Mouse (Mus musculus) right cerebral cortex, adult 2 months (tissue): Measurements from ENCODE around the gene Phykpl.
"Not testable (repeated sequence)": the region's sequence is repeated elsewhere in the genome, so short reads cannot be mapped to it uniquely, and the experiment has no call there.

Experiments
- DNase-seq, 2 experiments: peaks; one replicate each; pipeline ENCODE4 v3.0.0; 2021 to 2022; ENCODE audit warnings: low spot score in 2 of 2

Phykpl gene

DNA sequence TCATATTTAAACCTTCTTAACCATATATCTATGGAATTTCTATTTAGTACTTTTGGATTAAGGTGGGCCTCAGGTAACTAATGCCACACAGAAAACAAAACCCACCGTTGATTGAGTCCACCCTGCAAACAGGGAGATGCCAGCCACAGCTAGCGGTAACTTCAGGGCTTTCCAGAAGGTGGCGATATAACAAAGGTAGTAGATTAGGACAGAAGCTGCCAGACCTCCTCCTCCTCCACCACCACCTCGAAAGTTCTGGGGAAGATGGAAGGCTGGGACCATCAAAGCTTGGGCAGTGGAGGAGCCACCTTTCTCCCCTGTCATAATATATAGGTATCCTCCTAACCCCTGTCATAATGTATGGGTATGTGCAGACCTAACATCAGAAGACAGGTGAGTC is 33.1 kb downstream of the Phykpl start:
- peak; percentile 75 to 83 for DNase-seq

DNA sequence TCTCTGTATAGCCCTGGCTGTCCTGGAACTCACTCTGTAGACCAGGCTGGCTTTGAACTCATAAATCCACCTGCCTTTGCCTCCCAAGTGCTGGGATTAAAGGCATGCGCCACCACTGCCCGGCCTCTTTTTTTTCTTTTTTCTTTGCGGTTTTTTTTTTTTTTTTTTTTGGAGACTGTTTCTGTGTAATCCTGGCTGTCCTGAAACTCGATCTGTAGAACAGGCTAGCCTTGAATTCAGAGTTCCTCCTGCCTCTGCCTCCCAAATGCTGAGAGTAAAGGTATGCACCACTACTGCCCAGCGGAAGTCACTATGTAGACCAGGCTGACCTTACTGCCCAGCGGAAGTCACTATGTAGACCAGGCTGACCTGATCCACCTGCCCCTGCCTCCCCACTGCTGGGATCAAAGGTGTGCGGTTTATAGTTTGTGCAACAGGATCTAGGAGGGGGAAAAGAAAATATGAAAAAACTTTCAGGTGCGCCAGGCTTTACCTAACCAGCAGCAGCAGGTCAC is 34.4 kb downstream of the Phykpl start:
- DNase-seq = no peak

DNA sequence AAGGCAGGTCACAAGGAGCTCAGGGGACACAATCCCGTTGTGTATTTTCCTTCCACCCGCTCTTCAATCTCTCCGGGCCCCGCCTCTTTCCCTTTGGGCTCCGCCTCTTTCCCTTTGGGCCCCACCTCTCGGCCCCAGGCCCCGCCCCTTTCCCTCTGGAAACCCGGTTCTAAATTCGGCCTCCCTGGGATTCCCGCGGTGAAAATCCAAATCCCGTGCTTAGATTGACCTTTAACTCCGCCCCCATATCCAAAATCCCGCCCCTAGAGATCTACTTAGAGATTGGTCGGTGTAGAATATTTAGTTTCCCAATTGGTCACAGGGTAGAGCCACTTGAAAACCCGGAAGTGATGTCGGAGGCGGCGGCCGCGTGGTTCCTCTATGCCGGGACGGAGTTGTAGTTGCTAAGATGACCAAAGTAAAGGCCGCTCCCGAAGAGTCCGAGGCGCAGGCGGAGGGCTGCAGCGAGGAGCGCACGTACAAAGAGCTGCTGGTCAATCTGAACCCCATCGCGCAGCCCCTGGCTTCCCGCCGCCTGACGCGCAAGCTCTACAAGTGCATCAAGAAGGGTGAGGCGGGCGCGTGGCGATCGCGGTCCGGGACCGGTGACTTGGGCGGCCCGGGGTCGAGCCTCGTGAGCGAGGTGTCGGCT is 35.0 kb downstream of the Phykpl start, which contains the start of gene Nhp2:
Gene Nhp2, plus strand, starts transcription at position 327 of the 652 bp plus-strand sequence.
- DNase-seq = peak; percentile 89 to 96

DNA sequence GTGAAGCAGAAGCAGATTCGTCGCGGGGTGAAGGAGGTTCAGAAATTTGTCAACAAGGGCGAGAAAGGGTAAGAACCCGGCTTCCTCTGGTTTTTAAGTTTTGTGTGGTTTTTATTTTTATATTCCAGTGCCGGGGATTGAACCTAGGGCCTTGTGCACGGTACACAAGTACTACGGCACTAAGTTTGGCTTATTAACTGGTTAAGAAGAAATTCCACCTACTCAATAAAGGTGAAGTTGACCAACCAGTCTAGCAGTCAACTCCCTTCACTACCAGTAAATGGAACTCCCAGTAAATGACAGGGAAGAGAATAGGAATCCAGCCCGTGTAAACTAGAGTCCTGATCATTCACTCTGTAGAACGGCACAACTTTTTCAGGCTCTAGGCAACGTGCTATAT is 35.5 kb downstream of the Phykpl start:
- no peak for DNase-seq

DNA sequence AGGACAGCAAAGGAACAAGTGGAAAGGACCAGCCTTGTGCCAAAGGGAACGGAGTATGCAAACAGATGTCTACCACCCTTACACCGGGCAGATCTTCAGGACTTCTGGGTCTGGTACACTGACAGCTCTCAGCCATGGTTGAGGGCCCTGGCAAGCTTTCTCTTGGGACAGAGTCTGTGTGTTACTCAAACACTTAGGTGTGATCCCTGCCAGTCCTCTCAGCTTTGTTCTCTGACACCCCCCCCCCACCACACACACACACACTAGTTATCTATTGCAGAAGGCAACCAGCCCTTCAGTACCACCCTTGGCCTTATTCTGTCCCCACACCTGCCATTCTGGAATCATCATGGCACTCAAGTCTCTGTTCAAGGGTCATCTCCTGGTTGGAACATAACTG is 37.2 kb downstream of the Phykpl start:
- no peak for DNase-seq

DNA sequence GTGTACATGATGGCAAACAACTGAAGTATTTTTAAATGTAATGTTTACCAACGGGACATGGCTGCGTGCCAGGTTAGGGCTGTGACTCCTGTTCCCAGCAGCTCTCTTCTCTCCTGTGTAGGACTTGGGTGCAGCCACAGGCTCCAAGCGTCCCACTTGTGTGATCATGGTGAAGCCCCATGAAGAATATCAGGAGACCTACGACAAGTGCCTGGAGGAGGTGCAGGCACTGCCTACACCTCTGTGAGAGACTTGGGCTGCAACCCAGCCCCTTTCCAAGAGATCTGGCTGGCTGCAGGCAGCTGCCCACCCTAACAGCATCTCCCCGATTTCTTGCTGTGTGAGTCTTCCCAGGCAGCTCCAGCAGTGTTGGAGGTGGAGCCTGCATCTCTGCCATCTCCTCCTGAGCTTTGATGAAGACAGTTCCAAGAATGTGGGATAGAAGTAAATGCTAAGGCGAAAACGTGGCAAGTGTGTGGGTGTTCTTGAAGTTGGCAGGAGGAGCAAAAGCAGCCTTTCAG is 38.5 kb downstream of the Phykpl start:
- peak; percentile 82 for DNase-seq

DNA sequence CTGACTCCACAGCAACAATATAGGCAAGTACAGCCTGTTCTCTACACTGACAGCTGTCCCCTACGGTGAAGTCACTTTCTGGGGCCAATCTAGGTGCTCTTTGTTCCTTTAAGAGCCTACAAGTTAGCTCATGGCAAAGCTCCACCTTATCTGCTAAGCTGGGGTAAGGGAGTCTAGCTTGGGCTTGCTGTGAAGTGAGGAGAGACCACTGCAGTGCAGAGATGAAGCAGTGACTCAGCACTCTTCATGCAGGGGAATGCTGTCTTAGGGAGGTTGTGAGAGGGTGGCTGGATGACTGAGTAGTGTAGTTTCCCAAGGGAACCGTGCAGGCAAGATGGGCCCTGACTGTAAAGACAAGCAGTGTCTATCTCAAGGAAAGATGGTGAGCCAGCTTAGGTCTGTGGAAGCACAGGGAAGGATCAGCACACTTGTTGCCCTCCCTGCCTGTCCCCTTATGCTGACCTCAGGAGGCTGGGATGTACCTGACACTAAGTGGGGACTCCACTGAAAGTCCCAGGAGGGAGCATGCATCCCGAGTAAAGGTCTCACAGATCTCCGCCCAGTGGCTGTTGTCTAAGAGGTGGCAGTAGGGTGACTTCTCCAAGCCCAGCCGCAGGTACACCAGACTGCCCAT is 40.7 kb downstream of the Phykpl start:
- DNase-seq = no peak

DNA sequence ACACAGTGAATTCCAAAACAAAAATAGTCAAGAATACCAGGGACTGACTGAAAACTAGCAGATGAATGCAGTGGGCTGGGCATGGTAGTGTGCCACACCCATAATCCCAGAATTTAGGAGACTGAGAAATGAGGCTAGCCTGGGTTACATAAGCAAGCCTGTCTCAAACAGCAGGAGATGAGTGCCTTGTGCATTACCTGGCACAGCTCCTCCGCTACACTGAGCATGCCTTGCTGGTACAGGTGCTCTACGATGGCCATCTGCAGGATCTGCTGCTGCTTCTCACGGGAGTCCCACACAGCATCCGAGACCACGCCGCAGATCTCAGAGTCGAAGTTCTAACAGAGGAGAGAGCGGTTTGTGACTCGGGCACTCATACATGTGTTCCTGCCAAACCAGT is 42.9 kb downstream of the Phykpl start:
- DNase-seq = no peak

DNA sequence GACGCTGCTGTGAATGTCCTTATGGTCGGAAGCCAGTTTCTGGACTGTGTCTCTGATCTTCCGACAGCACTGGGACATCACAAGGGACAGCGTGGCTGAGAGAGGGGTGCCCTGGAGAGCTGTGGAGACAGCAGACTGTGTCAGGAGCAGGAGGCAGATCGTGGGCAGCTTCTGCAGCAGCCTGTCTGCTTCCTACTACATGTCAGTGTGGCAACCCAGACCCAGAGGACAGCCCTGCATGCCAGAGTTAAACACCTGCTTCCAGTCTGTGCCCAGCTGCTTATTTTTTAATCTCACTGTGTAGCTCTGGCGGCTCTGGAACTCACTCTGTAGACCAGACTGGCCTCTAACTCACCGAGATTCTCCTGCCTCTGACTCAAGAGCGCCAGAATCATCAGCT is 43.4 kb downstream of the Phykpl start:
- DNase-seq = no peak

DNA sequence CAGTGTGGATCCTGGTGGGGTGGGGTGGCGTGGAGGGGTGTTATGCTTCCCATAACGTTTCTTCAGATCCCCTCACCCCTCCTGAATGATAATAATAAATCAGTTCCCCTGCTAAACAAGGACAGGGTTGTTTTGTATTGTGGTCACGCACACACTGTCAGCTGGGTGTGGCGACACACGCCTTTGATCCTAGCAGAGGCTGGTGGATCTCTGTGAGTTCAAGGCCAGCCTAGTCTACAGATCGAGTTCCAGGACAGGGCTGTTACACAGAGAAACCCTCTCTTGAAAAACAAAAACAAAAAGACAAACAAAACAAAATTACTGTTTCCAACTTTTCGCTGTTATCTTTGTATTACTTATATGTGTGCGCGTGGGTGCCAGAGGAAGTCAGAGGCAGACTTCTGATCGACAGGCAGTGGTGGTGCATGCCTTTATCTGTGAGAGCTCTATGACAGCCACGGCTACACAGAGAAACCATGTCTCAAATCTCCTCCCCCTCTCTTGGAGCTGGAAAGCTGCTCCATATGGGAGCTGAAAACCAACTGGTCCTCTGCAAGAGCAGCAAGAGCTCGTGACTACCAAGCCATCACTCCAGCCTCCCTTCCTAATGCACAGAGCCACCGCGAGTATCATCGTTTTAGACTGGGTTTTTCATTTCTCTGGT is 45.2 kb downstream of the Phykpl start:
- peak in 1 of 2 experiments; percentile 59 for DNase-seq

DNA sequence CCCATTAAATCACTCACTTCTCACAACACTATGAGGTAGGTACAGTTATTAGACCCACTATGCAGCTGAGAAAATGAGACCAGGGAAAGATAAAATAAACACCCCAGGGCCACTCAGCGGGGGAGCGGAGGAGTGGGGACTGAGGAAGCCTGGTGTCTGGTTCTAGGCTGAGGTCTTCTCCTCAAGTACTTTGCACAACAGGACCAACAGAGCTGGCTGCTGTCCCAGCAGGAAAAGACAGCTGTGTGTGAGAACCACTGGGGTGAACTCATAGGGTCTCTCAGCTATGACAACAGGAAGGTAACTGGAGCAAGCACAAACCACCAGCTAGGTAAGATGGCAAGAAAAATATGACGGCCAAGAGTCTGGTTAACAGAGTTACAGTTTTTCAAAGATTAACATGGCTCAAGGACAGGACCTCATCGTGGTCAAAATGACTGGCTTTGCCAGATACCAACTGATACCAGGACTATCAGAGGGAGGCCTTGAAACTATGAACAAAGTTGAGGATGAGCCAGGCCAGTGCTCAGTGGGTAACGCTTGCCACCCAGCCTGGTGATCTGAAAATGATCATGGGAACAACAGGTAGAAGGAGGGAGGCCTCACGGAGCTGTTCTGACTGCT is 47.7 kb downstream of the Phykpl start:
- no peak for DNase-seq

DNA sequence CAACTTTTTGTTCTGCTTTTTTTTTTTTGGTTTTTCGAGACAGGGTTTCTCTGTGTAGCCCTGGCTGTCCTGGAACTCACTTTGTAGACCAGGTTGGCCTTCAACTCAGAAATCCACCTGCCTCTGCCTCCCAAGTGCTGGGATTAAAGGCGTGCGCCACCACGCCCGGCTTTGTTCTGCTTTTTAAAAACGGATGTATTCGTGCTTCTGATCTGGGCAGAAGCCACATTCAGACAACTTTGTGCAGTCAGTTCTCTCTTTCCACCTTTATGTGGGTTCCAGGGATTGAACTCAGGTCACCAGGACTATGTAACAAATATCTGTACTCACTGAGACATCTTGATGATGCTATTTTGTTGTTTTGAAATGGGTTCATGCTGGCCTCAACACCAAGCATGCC is 48.6 kb downstream of the Phykpl start:
- DNase-seq = not testable (repeated sequence)

DNA sequence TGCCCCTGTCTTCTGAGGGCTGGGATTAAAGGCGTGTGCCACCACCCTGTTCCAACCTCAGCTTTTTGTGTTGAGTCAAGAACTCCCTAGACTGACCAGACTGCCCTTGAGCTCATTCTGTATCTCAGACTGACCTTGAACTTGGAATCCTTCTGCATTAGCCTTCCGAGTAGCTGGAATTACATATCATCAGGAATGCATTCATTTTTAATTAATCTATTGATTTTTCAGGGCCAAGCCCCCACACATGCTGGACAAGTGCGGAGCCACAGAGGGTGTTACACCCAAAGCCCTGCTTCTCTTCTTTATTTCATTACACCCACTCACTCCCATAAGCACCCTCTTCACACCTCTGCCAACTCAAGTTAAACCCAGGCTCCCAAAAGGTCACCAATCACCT is 49.2 kb downstream of the Phykpl start:
- no peak for DNase-seq

DNA sequence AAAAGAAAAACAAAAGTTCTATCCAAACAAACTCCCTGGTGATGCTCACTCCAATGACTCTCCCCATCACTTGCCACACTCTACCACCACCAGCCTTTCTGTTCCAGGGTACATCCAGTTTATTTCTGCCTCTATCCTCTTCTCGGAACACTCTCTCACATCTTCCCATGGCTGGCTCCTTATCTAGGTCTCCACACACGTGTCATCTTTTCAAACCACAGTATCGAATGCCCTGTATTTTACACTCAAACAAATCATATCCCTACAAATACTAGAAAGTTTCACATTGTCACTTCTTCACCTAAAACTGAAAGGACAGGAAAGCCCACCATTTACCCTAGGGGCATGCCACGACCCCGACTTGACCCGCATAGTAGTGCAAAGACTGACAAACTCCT is 50.6 kb downstream of the Phykpl start:
- DNase-seq = no peak

DNA sequence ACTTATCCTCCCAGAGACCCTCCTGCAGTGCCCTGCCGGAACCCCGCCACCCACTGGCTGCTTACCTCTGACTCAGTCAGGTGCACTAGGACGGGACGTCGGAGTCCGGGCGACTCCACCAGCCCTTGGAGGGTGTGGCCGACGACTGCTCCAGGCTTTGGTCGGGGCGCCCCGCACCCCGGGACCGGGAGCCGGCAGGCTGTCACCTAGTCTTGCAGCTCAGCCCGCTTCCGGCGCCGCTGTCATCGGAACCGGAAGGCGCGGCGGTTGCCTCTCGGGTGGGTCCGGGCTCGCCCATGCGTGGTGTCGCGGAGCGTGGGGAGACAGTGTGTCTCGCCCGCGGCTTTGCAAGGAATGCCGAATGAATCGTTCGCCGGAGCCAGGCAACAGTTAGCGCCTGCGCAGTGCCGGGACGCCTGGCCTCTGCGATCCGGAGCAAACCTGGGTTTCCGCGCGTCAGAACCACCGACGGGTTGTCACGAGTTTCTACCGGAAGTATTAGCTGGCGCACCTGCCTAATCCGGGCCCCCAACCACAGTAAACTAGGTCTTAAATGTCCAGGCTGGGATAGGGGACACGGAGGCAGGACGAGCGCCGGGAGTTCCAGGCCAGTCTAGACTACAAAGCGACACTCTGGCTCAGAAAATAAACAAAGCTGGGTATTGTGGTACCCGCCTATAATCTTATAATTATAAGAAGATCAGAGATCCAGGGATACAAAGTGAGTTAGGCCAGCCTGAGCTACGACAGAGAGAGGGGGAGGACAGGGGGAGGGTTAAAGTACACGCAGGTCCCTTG is 51.2 kb downstream of the Phykpl start, which contains the start of gene Rmnd5b:
Gene Rmnd5b, minus strand, starts transcription at position 372 of the 798 bp plus-strand sequence.
- peak; percentile 95 to 97 for DNase-seq

DNA sequence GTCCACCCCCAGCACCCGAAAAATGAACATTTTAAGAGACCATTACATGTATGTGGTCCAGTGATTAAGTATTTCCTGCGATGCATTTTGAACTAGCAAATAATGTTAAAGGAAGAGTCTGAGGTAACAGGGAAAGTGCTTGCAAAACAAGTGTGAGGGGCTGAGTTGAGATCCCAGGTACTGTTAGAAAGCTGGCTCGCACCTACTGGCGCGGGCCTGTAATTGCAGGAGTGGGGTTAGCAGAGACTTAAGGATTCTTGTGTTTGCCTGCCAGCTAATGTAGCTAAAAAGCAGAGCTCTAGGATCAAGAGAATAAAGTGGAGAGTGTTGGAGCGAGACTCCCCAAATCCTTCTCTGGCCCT is 51.7 kb downstream of the Phykpl start:
- DNase-seq = peak; percentile 60 to 69

DNA sequence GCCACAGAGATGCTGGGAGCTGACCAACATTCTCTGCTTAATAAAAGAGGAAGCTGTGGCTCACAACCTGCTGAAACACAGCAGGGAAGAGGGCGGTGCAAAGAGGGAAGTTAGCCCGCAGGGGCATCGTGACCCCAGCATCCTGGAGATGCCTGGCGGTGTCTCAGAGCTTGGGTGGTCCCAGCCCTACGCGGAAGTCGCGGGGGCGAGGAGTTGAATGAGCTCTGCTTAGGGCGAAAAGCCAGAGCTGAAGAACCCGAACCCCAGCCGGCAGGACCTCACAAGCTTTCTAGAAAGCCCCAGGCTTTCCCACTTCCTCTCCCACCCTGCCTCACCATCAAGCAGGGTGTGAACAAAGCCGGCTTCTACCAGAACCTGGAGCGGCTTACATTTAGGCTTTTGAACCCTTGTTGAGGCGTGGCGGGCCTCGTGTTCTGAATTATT is 53.4 kb downstream of the Phykpl start:
- no peak for DNase-seq

DNA sequence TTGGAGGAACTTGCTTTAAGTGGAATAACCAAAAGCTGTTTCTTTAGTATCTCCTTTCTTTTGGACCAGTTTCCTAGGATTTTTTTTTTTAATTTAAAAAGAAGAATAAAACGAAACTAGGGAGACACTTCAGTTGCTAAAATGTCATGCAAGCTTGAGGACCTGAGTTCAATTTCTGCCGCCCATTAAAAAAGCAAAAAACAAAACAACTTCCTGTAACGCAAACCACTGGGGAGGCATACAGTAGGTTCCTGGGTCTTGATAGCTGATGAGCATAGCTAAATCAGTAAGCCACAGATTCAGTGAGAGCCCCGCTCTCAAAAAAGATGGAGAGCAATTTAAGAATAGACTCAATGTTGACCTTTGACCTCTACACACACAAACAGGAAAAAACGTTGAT is 53.9 kb downstream of the Phykpl start:
- DNase-seq = no peak

DNA sequence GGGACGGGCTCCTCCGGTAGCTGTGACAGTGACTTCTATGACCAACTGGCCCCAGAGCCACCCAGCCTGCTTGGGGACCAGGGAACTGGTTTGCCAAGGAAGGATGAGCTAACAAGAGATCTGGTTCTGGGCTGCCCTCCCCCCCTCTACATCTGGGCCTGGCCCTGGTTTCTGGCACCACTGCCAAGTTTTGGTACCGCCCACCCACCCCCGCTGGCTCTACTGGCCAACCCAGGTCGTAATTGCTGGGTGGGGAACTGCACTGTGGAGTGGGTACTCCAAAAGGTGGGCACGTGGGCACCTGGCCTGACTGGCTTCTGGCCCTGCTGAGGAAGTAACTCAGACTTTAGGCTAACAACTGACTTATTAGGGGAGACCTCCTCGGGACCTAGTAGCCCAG is 56.2 kb downstream of the Phykpl start:
- DNase-seq = no peak

DNA sequence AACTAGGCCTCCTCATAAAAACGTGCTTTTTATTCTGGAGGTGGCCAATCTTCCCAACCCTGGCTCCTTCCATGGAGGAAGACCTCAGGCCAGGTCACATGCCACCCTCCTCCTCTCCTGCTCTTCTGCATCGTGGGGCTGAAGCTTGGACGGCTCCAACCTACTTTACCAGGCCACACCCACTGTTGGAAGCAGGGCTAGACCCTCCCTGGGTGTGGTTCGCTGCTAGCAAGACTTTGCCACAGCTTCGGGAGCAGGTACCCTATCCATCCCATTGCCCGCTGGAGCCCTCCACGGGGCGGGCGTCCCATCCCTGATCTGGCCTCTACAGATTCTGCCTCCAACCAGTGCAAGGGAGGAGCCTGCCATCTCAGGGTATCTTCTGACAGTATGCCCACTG is 58.6 kb downstream of the Phykpl start:
- no peak for DNase-seq

DNA sequence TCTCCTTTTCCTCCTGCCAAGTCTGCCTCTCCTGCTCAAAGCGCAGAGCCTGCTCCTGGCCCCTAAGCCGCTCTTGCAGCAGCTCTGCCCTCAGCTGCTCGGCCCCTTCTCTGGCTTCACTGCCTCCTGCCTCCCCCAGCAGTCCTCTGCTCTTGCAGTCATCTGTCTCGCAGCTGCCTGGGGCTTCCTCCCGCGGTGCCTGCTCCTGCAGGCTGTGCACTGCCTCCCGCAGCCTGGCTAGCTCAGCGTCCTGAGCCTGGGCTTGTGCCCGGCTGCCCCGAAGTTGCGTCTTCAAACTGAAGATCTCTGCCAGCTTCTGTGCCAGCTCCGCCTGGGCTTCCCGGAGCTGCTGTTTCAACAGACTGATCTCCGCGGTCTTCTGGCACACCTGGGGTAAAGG is 59.2 kb downstream of the Phykpl start:
- no peak for DNase-seq
